In genomic region chr8:20380590-20381238, GRCm38 (mm10) we compare ENCODE assay signal across 10 mouse cellular contexts. TPM values are rescaled to one million over a fixed set of nuclear protein-coding genes. Genes with fewer than 3 reads are reported as not detected.
DNase-seq lines count a peak whose midpoint lies in the region; ATAC-seq and TF ChIP-seq lines count a peak whose summit lies in the region.
"Not testable (repeated sequence)": the region's sequence is repeated elsewhere in the genome, so short reads cannot be mapped to it uniquely, and the experiment has no call there.
"Had no signal": no experiment of that assay in that cellular context is flagged by ENCODE, and none has a peak within 500 bp of the region (broad histone marks: within the 10 kb centered on the region; RNA-seq: fewer than 3 reads in every experiment).

No protein-coding gene starts in this region.

- not testable (repeated sequence) for H3K27ac ChIP-seq in heart, embryonic 15.5 days; limb, embryonic 14.5 days (replicated peaks; ENCODE audit: low read depth, low read length)

- peak; percentile 95 for ATAC-seq in frontal cortex, adult (ENCODE audit: low TSS enrichment)
- peak; percentile 74 for ATAC-seq in heart, embryonic 15.5 days (replicated peaks; ENCODE audit: insufficient number of reproducible peaks, insufficient read depth, low FRiP score, low read depth)
- peak; percentile 88 for ATAC-seq in limb, embryonic 14.5 days (ENCODE audit: low FRiP score, low read depth)

- peak; percentile 15 to 26 for DNase-seq in cerebellum, postnatal 25 days
- DNase-seq in kidney, adult 18-20 months: peak; percentile 17
- not testable (repeated sequence) for DNase-seq in limb, embryonic 14.5 days (ENCODE audit: low spot score)
- DNase-seq in lung, postnatal 4 days: peak; percentile 22 to 42
- DNase-seq in ovary, adult 18-20 months (ENCODE audit: low spot score): peak; percentile 16
- peak; percentile 14 for DNase-seq in urinary bladder, postnatal 10 days (ENCODE audit: low spot score)

- not testable (repeated sequence) for H3K36me3 ChIP-seq in heart, embryonic 15.5 days; limb, embryonic 14.5 days (ENCODE audit: control insufficient read depth, insufficient read depth, low read length)

- WGBS in heart, embryonic 15.5 days: 81% methylated on average over 7 of the region's 7 CpGs
- 75% methylated on average over 7 of the region's 7 CpGs for WGBS in limb, embryonic 14.5 days

- H3K4me1 ChIP-seq in heart, embryonic 15.5 days (replicated peaks); limb, embryonic 14.5 days (ENCODE audit: control insufficient read depth, insufficient read depth, low read length): not testable (repeated sequence)

- not testable (repeated sequence) for H3K9ac ChIP-seq in heart, embryonic 15.5 days; limb, embryonic 14.5 days (ENCODE audit: low read depth, low read length, severe bottlenecking)

- H3K4me3 ChIP-seq in heart, embryonic 15.5 days; limb, embryonic 14.5 days (replicated peaks; ENCODE audit: low read length): not testable (repeated sequence)

- H3K9me3 ChIP-seq in heart, embryonic 15.5 days (replicated peaks); limb, embryonic 14.5 days (ENCODE audit: control insufficient read depth, low read length): not testable (repeated sequence)

- not testable (repeated sequence) for H3K4me2 ChIP-seq in heart, embryonic 15.5 days; limb, embryonic 14.5 days (replicated peaks; ENCODE audit: low read depth, low read length, severe bottlenecking)

- TF ChIP-seq POLR2A in limb, embryonic 14.5 days (IDR thresholded peaks at IDR 0.05; ENCODE audit: borderline replicate concordance, extremely low read depth, insufficient read depth, insufficient read length): not testable (repeated sequence)

- H3K27me3 ChIP-seq in heart, embryonic 15.5 days; limb, embryonic 14.5 days (ENCODE audit: control insufficient read depth, insufficient read depth, low read length): not testable (repeated sequence)

RNA-seq across cellular contexts. Expression of gene Gm15319, which starts 17.7 kb away (rescaled TPM):
- polyA plus RNA-seq in heart, embryonic 15.5 days (2015; fragmentation: Nextera tagmentation; extraction: Ambion mirVana): not detected in 2 replicates
- polyA plus RNA-seq in limb, embryonic 14.5 days (2012; rRNA removed): 0.09 and 0.14 TPM in 2 replicates
- not detected in 2 replicates for polyA plus RNA-seq in limb, embryonic 14.5 days (2014; fragmentation: Nextera tagmentation; extraction: Ambion mirVana)
- polyA plus RNA-seq: activated CD4-positive, CD25-positive, alpha-beta regulatory T cell, adult 4 months; myocyte had no signal
